Comparison of ENCODE assay signal across 8 mouse cellular contexts in genomic region chr13:97099187-97099852, GRCm38 (mm10). TPM values are rescaled to one million over a fixed set of nuclear protein-coding genes. Genes with fewer than 3 reads are reported as not detected.
DNase-seq lines count a peak whose midpoint lies in the region; ATAC-seq and TF ChIP-seq lines count a peak whose summit lies in the region.

Gene Gm6169 (minus strand): TSS chr13:97099237.

- 84% methylated on average over 22 of the region's 22 CpGs for WGBS in embryonic facial prominence, embryonic 10.5 days
- 78% methylated on average over 22 of the region's 22 CpGs for WGBS in neural tube, embryonic 14.5 days

- no peak within 1 kb of the TSS for H3K27ac ChIP-seq in bone marrow macrophage, adult 2 months (ENCODE audit: insufficient read depth, low read depth, low read length)
- no peak within 1 kb of the TSS for H3K27ac ChIP-seq in embryonic facial prominence, embryonic 10.5 days (replicated peaks)
- no peak within 1 kb of the TSS for H3K27ac ChIP-seq in neural tube, embryonic 14.5 days (ENCODE audit: low read depth, low read length)

- H3K4me2 ChIP-seq in neural tube, embryonic 14.5 days (ENCODE audit: low read depth, low read length): no peak within 1 kb of the TSS

- DNase-seq in ovary, adult 18-20 months (ENCODE audit: low spot score): peak; percentile 16
- no peak for DNase-seq in ovary, postnatal 10 days (ENCODE audit: low spot score)
- DNase-seq in embryonic facial prominence, embryonic 10.5 days (ENCODE audit: low spot score): peak; percentile 51
- DNase-seq in induced T-regulatory cell, adult 2 months (ENCODE audit: low read depth): peak; percentile 48
- peak; percentile 33 for DNase-seq in left cerebral cortex, postnatal 36 days (ENCODE audit: low spot score in 2 of 2)

- H3K36me3 ChIP-seq in embryonic facial prominence, embryonic 10.5 days (replicated peaks): 0 out of 2 replicates have a peak, but pooled peaks cover 6% of the 10 kb centered on the region
- peaks cover 10% of the 10 kb centered on the region; the same call in 1 of the 2 replicates for H3K36me3 ChIP-seq in neural tube, embryonic 14.5 days (ENCODE audit: control insufficient read depth, insufficient read depth, low read length)

- H3K9me3 ChIP-seq in embryonic facial prominence, embryonic 10.5 days: no peaks in the 10 kb centered on the region
- H3K9me3 ChIP-seq in neural tube, embryonic 14.5 days (ENCODE audit: control insufficient read depth, low read length): no peaks in the 10 kb centered on the region

- no peaks in the 10 kb centered on the region for H3K27me3 ChIP-seq in embryonic facial prominence, embryonic 10.5 days (replicated peaks; ENCODE audit: low read depth, poor library complexity, severe bottlenecking)
- no peaks in the 10 kb centered on the region for H3K27me3 ChIP-seq in neural tube, embryonic 14.5 days (ENCODE audit: control insufficient read depth, insufficient read depth, low read length)

- ATAC-seq in neural tube, embryonic 14.5 days (ENCODE audit: low read depth): 0 out of 2 replicates have a peak, but pooled peaks have one; percentile 24
- ATAC-seq in monocyte, adult 5-6 weeks (replicated peaks; ENCODE audit: insufficient number of reproducible peaks, low FRiP score, low TSS enrichment, poor library complexity, severe bottlenecking): no peak; the same call in 1 of the 2 replicates

- TF ChIP-seq POLR2A in bone marrow macrophage, adult 2 months (IDR thresholded peaks at IDR 0.05; ENCODE audit: borderline replicate concordance, low read depth, low read length): no peak

- H3K4me3 ChIP-seq in bone marrow macrophage, adult 2 months (ENCODE audit: insufficient read depth, low read length): no peak within 1 kb of the TSS
- H3K4me3 ChIP-seq in embryonic facial prominence, embryonic 10.5 days: no peak within 1 kb of the TSS
- H3K4me3 ChIP-seq in neural tube, embryonic 14.5 days (ENCODE audit: low read depth, low read length): no peak within 1 kb of the TSS

- no peak for TF ChIP-seq CTCF in bone marrow macrophage, adult 2 months (IDR thresholded peaks at IDR 0.05; ENCODE audit: low read depth, low read length)

- intact Hi-C loops in left cerebral cortex, postnatal 36 days (cut with DNase I): no loop called here

- no peak within 1 kb of the TSS for H3K9ac ChIP-seq in neural tube, embryonic 14.5 days (replicated peaks; ENCODE audit: low read depth, low read length)

- H3K4me1 ChIP-seq in bone marrow macrophage, adult 2 months (ENCODE audit: control insufficient read depth, insufficient read depth, low read length): no peaks in the 10 kb centered on the region
- no peaks in the 10 kb centered on the region for H3K4me1 ChIP-seq in embryonic facial prominence, embryonic 10.5 days
- H3K4me1 ChIP-seq in neural tube, embryonic 14.5 days (ENCODE audit: control insufficient read depth, insufficient read depth, low read length): no peaks in the 10 kb centered on the region

RNA-seq across cellular contexts. Expression of gene Gm6169, which starts in this region (rescaled TPM):
- polyA plus RNA-seq in bone marrow macrophage, adult 2 months (2012; ENCODE audit: insufficient read depth, insufficient read length, missing spikeins): 53.6 and 67.9 TPM in 2 replicates
- polyA plus RNA-seq in embryonic facial prominence, embryonic 10.5 days (2016; fragmentation: Nextera tagmentation; extraction: Ambion mirVana): 0.66 and 2.0 TPM in 2 replicates
- total RNA-seq in left cerebral cortex, postnatal 36 days (2021): 1 to 10 TPM in 1 of 2 experiments, not detected in 1; 2.3 TPM
- 0.37 and 0.67 TPM in 2 replicates for polyA plus RNA-seq in neural tube, embryonic 14.5 days (2014; fragmentation: Nextera tagmentation; extraction: Ambion mirVana)
- total RNA-seq in monocyte, adult 5-6 weeks (2017): 1.2 to 5.6 TPM (median 1.3 TPM) in 3 replicates

Comparison
In these comparisons a context has a peak if more than half of its experiments do, and no peak if none do; other contexts are left out.
1. RNA of gene Gm6169 (polyA plus RNA-seq): 53.6 to 67.9 TPM in bone marrow macrophage, adult 2 months; 0.37 to 0.67 TPM in neural tube, embryonic 14.5 days and 0.66 to 2.0 TPM in embryonic facial prominence, embryonic 10.5 days; every median in the first group is over 10 times any median in the second.
2. Peak in ATAC-seq in neural tube, embryonic 14.5 days; RNA of the gene not detected or under 1 TPM.